Mouse (Mus musculus): ENCODE data around the gene Cldn14.

Cldn14 gene

GRCm38 (mm10) chr16:93942796-93943502 is 65.7 kb downstream of the Cldn14 start:
- DNase-seq: no peak

- DNase-seq: no peak
Measured at GRCm38 (mm10) chr16:93941781-93942567, 66.7 kb downstream of the Cldn14 start.

GRCm38 (mm10) chr16:93939961-93940360 is 68.7 kb downstream of the Cldn14 start:
- no peak for DNase-seq

- peak; percentile 54 for DNase-seq
Measured at GRCm38 (mm10) chr16:93938400-93938846, 70.2 kb downstream of the Cldn14 start.

GRCm38 (mm10) chr16:93935009-93935408 is 73.6 kb downstream of the Cldn14 start:
- peak; percentile 38 for DNase-seq

GRCm38 (mm10) chr16:93934588-93934987 is 74.0 kb downstream of the Cldn14 start:
- DNase-seq: no peak

GRCm38 (mm10) chr16:93932185-93933168 is 76.2 kb downstream of the Cldn14 start:
- no peak for DNase-seq

- no peak for DNase-seq
Measured at GRCm38 (mm10) chr16:93929370-93930032, 79.1 kb downstream of the Cldn14 start.

- no peak for DNase-seq
Measured at GRCm38 (mm10) chr16:93925684-93926247, 82.9 kb downstream of the Cldn14 start.

GRCm38 (mm10) chr16:93923788-93924187 is 84.8 kb downstream of the Cldn14 start:
- DNase-seq: no peak

- DNase-seq: no peak
Measured at GRCm38 (mm10) chr16:93922835-93923389, 85.7 kb downstream of the Cldn14 start.

GRCm38 (mm10) chr16:93920673-93921072 is 88.0 kb downstream of the Cldn14 start:
- DNase-seq: no peak

GRCm38 (mm10) chr16:93919189-93919588 is 89.4 kb downstream of the Cldn14 start:
- DNase-seq: no peak

- no peak for DNase-seq
Measured at GRCm38 (mm10) chr16:93918679-93919060, 90.0 kb downstream of the Cldn14 start.

GRCm38 (mm10) chr16:93917712-93918678 is 90.6 kb downstream of the Cldn14 start:
- peak; percentile 88 for DNase-seq

GRCm38 (mm10) chr16:93915338-93915849 is 93.2 kb downstream of the Cldn14 start:
- peak; percentile 70 for DNase-seq

GRCm38 (mm10) chr16:93913881-93914576 is 94.6 kb downstream of the Cldn14 start:
- no peak for DNase-seq

GRCm38 (mm10) chr16:93912808-93913207 is 95.8 kb downstream of the Cldn14 start:
- no peak for DNase-seq

- no peak for DNase-seq
Measured at GRCm38 (mm10) chr16:93912158-93912557, 96.5 kb downstream of the Cldn14 start.

Measured in thymus, postnatal 25 days (tissue).